Mouse (Mus musculus) liver, adult 2 months (tissue): ENCODE results near the gene Ldb3. TPM values are rescaled to one million over a fixed set of nuclear protein-coding genes. Genes with fewer than 3 reads are reported as not detected.

ENCODE experiments used
- DNase-seq: peaks from one replicate; pipeline ENCODE4 v3.0.0-alpha.2; 2011; ENCODE audit warnings: low read depth, low spot score; ENCODE audit errors: extremely low read depth
- H3K27ac ChIP-seq: fragments of 200-500 bp; replicated peaks from 2 replicates; pipeline ENCODE4 v1.5.1; 2012; ENCODE audit warnings: low read depth, mild to moderate bottlenecking, control low read depth, inconsistent platforms, low read length; ENCODE audit not compliant: insufficient read depth
- H3K27me3 ChIP-seq: fragments of 200-500 bp; 2 replicates; pipeline ENCODE4 v1.6.1; 2012; ENCODE audit warnings: mild to moderate bottlenecking, moderate library complexity, low read length, inconsistent platforms; ENCODE audit not compliant: control insufficient read depth, insufficient read depth
- H3K36me3 ChIP-seq: fragments of 200-500 bp; 2 replicates; pipeline ENCODE4 v1.6.1; 2012; ENCODE audit warnings: low read length, inconsistent platforms; ENCODE audit not compliant: control insufficient read depth, insufficient read depth
- H3K4me1 ChIP-seq: fragments of 200-500 bp; 2 replicates; pipeline ENCODE4 v1.6.1; 2011; ENCODE audit warnings: low read length; ENCODE audit not compliant: control insufficient read depth, insufficient read depth
- H3K4me3 ChIP-seq: fragments of 200-500 bp; 2 replicates; pipeline ENCODE4 v1.5.1; 2011; ENCODE audit warnings: low read depth, mild to moderate bottlenecking, control low read depth, low read length, moderate library complexity; ENCODE audit not compliant: insufficient read depth
- H3K79me2 ChIP-seq: fragments of 200-500 bp; 2 replicates; pipeline ENCODE4 v1.6.1; 2012; ENCODE audit warnings: inconsistent platforms, mild to moderate bottlenecking, low read length, moderate library complexity; ENCODE audit not compliant: control insufficient read depth, insufficient read depth
- H3K9ac ChIP-seq: fragments of 200-500 bp; 2 replicates; pipeline ENCODE4 v1.6.1; 2012; ENCODE audit warnings: low read depth, mild to moderate bottlenecking, control low read depth, inconsistent platforms, low read length
- CTCF ChIP-seq: fragments of 200-500 bp; IDR thresholded peaks from 2 replicates; pipeline ENCODE4 v1.5.1; 2011; ENCODE audit warnings: low read depth, low read length, control low read depth
- POLR2A ChIP-seq: fragments of 200-500 bp; IDR thresholded peaks from 2 replicates; pipeline ENCODE4 v1.6.1; 2011; ENCODE audit warnings: low read length, control low read depth; ENCODE audit not compliant: insufficient read depth; ENCODE audit errors: extremely low read depth
- WGBS: fragments of 180-500 bp; shearing (Covaris S2); methylation state at CpG from one replicate; pipeline ENCODE4 v1.1.7; 2018; 5-methylcytosine and 5-hydroxymethylcytosine counted together
- polyA plus RNA-seq: library from polyadenylated mRNA; depleted of rRNA; stranded (reverse); fragments of >200 nt; gene quantifications from 2 replicates; pipeline ENCODE4 v1.2.3, GENCODE M21; 2012
- total RNA-seq: library from RNA; depleted of rRNA; stranded (reverse); fragments of >200 nt; gene quantifications from 2 replicates; pipeline ENCODE4 v1.2.3, GENCODE M21; 2014

Gene Ldb3
- total and polyA plus RNA-seq, 2 experiments = 0.06 to 0.18 TPM

DNA sequence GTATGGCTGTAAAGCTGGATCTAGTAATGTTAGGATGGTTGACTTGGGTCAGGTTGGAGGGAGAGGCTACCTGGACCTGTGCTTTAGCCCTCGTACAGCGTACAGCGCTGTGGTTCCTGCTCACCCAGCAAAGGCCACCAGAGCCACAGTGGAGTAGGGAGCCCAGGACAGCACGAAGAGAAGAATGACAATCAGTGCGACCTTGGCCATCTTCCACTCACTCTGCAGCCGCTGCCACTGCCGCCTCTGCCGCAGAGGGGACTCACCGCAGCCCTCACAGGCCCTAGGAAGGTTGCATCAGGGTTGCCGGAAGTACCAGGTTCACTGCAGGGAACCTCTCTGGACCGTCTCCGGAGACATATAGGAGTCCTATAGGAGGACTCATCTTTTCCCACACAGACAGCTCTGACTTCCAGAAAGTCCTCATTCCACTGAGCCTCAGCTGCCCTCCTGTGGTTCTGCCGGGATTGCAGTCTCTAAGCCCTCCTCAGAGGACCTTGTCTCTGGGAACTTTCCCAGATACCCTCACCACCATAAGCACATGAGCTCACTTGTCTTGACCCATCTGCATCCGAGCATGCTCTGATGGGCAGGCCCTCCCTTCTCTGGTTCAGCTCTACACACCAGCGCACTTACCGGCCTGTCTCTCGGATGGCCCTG is 7.2 kb upstream of the Ldb3 start:
- DNase-seq = no peak
- WGBS = 72% methylated on average over 17 of the region's 17 CpGs
- no peaks in the 10 kb centered on the region for H3K27me3 ChIP-seq
- H3K4me3 ChIP-seq = no peak overlapping the region
- no peaks in the 10 kb centered on the region for H3K4me1 ChIP-seq
- no peak for TF ChIP-seq POLR2A
- peak; percentile 48 for TF ChIP-seq CTCF
- no peaks in the 10 kb centered on the region for H3K79me2 ChIP-seq
- no peaks in the 10 kb centered on the region for H3K36me3 ChIP-seq
- no peak overlapping the region for H3K27ac ChIP-seq
- H3K9ac ChIP-seq = no peak overlapping the region

DNA sequence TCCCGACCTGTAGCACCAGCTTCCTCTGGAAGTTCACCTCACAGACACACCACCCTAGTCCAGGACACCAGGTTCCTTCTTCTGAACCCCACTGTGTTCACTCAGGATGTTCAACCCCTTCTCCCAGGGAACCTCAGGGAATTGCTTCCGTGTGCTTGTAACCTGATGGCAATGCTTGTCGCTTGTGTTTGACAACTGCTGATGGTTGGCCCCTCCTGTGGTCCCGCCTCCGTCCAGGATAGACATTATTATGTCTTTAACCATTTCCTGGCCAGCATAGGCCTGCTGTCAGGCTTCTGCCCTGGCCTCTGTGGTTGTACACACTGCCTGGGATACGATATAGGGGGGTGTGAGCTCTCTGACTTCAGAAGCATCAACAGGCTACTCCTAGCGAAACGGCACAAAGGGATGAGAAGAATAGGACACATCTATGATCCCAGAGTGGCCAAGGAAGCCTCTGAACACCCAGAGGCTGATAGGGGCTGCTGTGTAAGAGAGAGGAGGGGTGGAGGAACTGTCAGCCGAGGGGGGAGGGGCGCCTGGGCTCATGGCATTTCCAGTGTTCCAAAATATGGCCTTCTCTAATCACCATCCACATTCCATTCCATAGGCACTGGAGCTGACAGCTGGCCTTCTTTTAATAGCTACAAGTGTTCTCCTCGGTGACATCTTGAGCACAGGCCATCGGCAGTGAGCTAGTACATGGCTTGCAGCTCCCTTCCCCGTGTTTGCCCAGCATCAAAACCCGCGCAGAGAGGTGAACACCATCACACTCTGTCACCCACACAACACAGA is 3.5 kb upstream of the Ldb3 start:
- Histone ChIP-seq H3K9ac (no peak overlapping the region), H3K4me3 (no peak overlapping the region), H3K4me1 (peaks cover 13% of the 10 kb centered on the region), H3K79me2 (no peaks in the 10 kb centered on the region), H3K27me3 (no peaks in the 10 kb centered on the region), H3K27ac (no peak overlapping the region), H3K36me3 (no peaks in the 10 kb centered on the region)
- DNase-seq = no peak
- 78% methylated on average over 15 of the region's 15 CpGs for WGBS
- no peak for TF ChIP-seq CTCF
- TF ChIP-seq POLR2A = no peak

DNA sequence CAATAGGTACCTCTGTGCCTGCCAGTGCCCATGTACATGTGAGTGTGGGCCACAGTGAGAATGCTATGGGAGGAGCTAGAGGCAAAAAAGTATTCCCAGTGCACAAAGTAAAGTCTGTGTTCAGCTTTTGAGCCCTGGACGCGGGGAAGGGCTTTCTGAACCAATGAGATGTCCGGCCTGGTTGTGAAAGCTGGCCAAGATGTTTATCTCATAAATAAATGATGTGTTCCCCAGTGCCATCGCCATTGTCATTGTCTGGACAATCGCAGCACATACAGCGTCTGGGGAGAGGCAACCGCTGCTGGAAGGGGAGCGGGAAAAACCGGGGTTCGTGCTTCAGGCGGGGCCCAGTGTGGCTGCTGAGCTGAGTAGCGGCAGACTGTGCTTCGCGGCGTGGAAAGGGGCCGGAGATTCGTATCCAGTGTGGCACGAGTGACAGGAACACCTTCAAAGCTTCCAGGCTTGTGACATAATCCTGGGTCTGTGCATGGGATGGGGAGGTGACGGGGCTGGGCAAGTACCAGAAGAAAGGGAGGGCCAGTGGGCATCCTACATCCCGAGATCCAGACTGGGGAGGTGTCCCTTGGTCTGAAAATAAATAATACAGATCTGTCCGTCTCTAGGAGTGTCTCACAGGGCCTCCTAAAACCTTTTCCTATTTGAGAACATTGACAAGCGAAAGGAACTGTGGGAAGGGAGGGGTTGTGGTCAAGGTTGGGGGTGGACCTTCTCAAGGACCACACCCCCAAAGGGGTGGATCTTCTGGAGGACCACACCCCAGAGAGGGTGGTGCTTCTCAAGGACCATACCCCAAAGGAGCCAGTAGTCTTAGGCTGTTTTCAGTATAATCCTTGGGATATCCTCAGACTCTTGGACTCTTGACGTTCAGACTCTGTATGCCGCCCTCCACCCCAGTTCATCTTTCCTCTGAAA is 2.5 kb upstream of the Ldb3 start:
- Histone ChIP-seq H3K9ac (no peak overlapping the region), H3K4me3 (no peak overlapping the region), H3K79me2 (no peaks in the 10 kb centered on the region), H3K27me3 (no peaks in the 10 kb centered on the region), H3K36me3 (no peaks in the 10 kb centered on the region), H3K4me1 (peaks cover 15% of the 10 kb centered on the region), H3K27ac (no peak overlapping the region)
- no peak for DNase-seq
- WGBS = 81% methylated on average over 24 of the region's 24 CpGs
- TF ChIP-seq CTCF (no peak), POLR2A (no peak)

DNA sequence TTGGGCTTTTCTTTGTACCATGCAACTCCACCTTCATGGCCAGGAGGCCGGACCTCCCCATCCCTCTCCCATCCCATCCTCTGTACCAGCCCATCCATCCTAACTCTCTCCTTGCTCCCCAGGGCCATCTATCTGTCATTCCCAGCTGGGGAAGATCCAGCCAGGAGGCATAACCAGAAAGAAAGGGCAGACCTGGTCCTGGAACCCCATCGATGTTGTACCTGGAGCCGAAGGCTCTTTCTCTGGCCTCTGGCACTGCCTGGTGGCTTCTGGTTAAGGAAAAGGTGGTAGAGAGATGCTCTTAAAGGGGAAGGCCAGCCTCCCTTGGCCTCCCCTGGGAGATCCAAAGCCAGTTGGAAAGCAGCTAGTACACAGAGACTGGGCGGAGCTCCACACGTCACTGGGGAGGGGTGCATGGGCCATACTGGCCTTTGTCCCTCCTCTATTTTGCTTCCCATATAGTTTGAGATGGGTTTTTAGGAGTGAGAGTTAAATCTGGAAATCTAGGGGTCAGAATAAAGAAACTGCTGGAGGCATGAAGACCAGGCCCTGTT is 1.6 kb upstream of the Ldb3 start:
- no peak for DNase-seq
- H3K9ac ChIP-seq = no peak overlapping the region
- peaks cover 22% of the 10 kb centered on the region for H3K4me1 ChIP-seq
- H3K27ac ChIP-seq = no peak overlapping the region
- no peak for TF ChIP-seq POLR2A
- TF ChIP-seq CTCF = no peak
- no peaks in the 10 kb centered on the region for H3K27me3 ChIP-seq
- WGBS = 90% methylated on average over 5 of the region's 5 CpGs
- no peaks in the 10 kb centered on the region for H3K79me2 ChIP-seq
- H3K4me3 ChIP-seq = no peak overlapping the region
- no peaks in the 10 kb centered on the region for H3K36me3 ChIP-seq

DNA sequence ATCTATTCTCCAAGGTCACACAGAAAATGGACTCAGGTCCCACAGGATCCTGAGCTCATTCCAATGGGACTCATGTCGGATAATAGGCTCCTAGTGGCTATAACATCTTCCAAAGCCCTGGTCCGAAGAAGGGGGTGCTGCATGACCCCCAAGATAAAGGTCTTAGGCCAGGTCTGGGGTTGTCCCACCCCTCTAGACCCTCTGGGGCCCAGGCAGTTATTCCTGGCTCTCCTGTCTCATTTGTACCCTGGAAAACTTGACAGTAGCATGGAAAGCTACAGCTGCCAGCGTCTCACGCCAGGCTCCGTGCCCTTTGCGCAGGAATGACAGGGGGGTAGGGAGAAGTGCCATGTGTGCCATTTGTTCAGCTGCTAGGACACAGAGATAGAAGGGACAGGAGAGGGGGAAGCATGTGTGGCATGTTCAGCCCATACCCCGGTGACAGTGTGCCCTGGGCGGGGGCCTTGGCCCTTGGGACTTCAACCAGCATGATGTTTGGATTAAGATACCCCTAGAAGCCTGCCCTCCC is 767 bp upstream of the Ldb3 start:
- WGBS = 74% methylated on average over 8 of the region's 8 CpGs
- H3K4me3 ChIP-seq = no peak overlapping the region
- DNase-seq = peak; percentile 68
- TF ChIP-seq CTCF = no peak
- TF ChIP-seq POLR2A = no peak
- no peaks in the 10 kb centered on the region for H3K79me2 ChIP-seq
- H3K9ac ChIP-seq = no peak overlapping the region
- no peaks in the 10 kb centered on the region for H3K27me3 ChIP-seq
- H3K36me3 ChIP-seq = no peaks in the 10 kb centered on the region
- H3K4me1 ChIP-seq = peaks cover 23% of the 10 kb centered on the region
- H3K27ac ChIP-seq = no peak overlapping the region
